Comparison of ENCODE assay signal across 14 mouse cellular contexts in genomic region chr14:30907814-30908265, GRCm38 (mm10). TPM values are rescaled to one million over a fixed set of nuclear protein-coding genes. Genes with fewer than 3 reads are reported as not detected.
DNase-seq lines count a peak whose midpoint lies in the region; ATAC-seq and TF ChIP-seq lines count a peak whose summit lies in the region.
"Had no signal": no experiment of that assay in that cellular context is flagged by ENCODE, and none has a peak within 500 bp of the region (broad histone marks: within the 10 kb centered on the region; RNA-seq: fewer than 3 reads in every experiment).

No protein-coding gene starts in this region.

- peak; percentile 34; the same call in 1 of the 2 replicates for ATAC-seq in G1E (ENCODE audit: extremely low read depth, insufficient number of reproducible peaks, low FRiP score, poor library complexity, severe bottlenecking)
- peak; percentile 62 for ATAC-seq in intestine, embryonic 16.5 days
- ATAC-seq in hindbrain, embryonic 14.5 days (ENCODE audit: low FRiP score): no peak

- no peak overlapping the region for H3K4me2 ChIP-seq in intestine, embryonic 16.5 days (ENCODE audit: low read depth, low read length)
- H3K4me2 ChIP-seq in hindbrain, embryonic 14.5 days (replicated peaks): no peak overlapping the region
- H3K4me2 ChIP-seq: limb, embryonic 12.5 days had no signal

- no peaks in the 10 kb centered on the region for H3K9me3 ChIP-seq in G1E (replicated peaks)
- no peaks in the 10 kb centered on the region for H3K9me3 ChIP-seq in intestine, embryonic 16.5 days (ENCODE audit: control insufficient read depth, low read length)
- H3K9me3 ChIP-seq in hindbrain, embryonic 14.5 days (ENCODE audit: control insufficient read depth, low read length): no peaks in the 10 kb centered on the region
- H3K9me3 ChIP-seq: limb, embryonic 12.5 days had no signal

- no peaks in the 10 kb centered on the region for H3K36me3 ChIP-seq in G1E (replicated peaks)
- no peaks in the 10 kb centered on the region for H3K36me3 ChIP-seq in intestine, embryonic 16.5 days (ENCODE audit: control insufficient read depth, insufficient read depth, low read length)
- H3K36me3 ChIP-seq in hindbrain, embryonic 14.5 days (replicated peaks; ENCODE audit: control insufficient read depth, insufficient read depth): no peaks in the 10 kb centered on the region
- H3K36me3 ChIP-seq: limb, embryonic 12.5 days had no signal

- H3K27me3 ChIP-seq in G1E (ENCODE audit: insufficient read depth, low read length): peaks cover 31% of the 10 kb centered on the region
- no peaks in the 10 kb centered on the region for H3K27me3 ChIP-seq in intestine, embryonic 16.5 days (replicated peaks; ENCODE audit: control insufficient read depth, insufficient read depth, low read length)
- no peaks in the 10 kb centered on the region for H3K27me3 ChIP-seq in hindbrain, embryonic 14.5 days (ENCODE audit: control insufficient read depth, insufficient read depth, low read length)
- H3K27me3 ChIP-seq: limb, embryonic 12.5 days had no signal

- H3K27ac ChIP-seq in intestine, embryonic 16.5 days (ENCODE audit: low read length): no peak overlapping the region
- H3K27ac ChIP-seq in hindbrain, embryonic 14.5 days: no peak overlapping the region
- H3K27ac ChIP-seq: limb, embryonic 12.5 days had no signal

- no peak overlapping the region for H3K9ac ChIP-seq in intestine, embryonic 16.5 days (ENCODE audit: low read depth, low read length)
- H3K9ac ChIP-seq in hindbrain, embryonic 14.5 days: no peak overlapping the region
- H3K9ac ChIP-seq: limb, embryonic 12.5 days had no signal

- H3K4me3 ChIP-seq in G1E (ENCODE audit: low read depth, low read length): no peak overlapping the region
- H3K4me3 ChIP-seq in intestine, embryonic 16.5 days (ENCODE audit: low read length): no peak overlapping the region
- H3K4me3 ChIP-seq in hindbrain, embryonic 14.5 days (replicated peaks; ENCODE audit: low read length): no peak overlapping the region
- H3K4me3 ChIP-seq: limb, embryonic 12.5 days had no signal

- DNase-seq in 416B (ENCODE audit: low read depth) (peak; percentile 72), G1E (ENCODE audit: low spot score) (peak; percentile 34)
- DNase-seq in lung, postnatal 36 days: peak; percentile 90
- no peak for DNase-seq in right cerebral cortex, postnatal 4 days
- DNase-seq in right cerebral cortex, postnatal 25 days: no peak
- DNase-seq in urinary bladder, postnatal 25 days (ENCODE audit: low spot score): no peak
- no peak for DNase-seq in hindbrain, embryonic 14.5 days (ENCODE audit: low spot score)
- DNase-seq: embryo, embryonic 11 days; heart, postnatal 4 days; kidney, postnatal 25 days; right cerebral cortex, adult 18-20 months; thymus, postnatal 4 days had no signal

- 47% methylated on average over 3 of the region's 3 CpGs for WGBS in intestine, embryonic 16.5 days
- WGBS in hindbrain, embryonic 14.5 days: 95% methylated on average over 3 of the region's 3 CpGs

- no peak for TF ChIP-seq CTCF in G1E (IDR thresholded peaks at IDR 0.05; ENCODE audit: low read depth, low read length)

- peaks cover 8% of the 10 kb centered on the region for H3K4me1 ChIP-seq in G1E (ENCODE audit: insufficient read depth, low read depth, low read length)
- no peaks in the 10 kb centered on the region for H3K4me1 ChIP-seq in intestine, embryonic 16.5 days (ENCODE audit: control insufficient read depth, insufficient read depth, low read length)
- no peaks in the 10 kb centered on the region for H3K4me1 ChIP-seq in hindbrain, embryonic 14.5 days (replicated peaks; ENCODE audit: control insufficient read depth, insufficient read depth, low read length)
- H3K4me1 ChIP-seq: limb, embryonic 12.5 days had no signal

RNA-seq across cellular contexts. Expression of gene Itih3, which starts 15.7 kb away (rescaled TPM):
- total RNA-seq in G1E (2014; fragmentation: Nextera tagmentation) (not detected in 2 replicates), G1E (2017) (not detected in 2 replicates)
- polyA plus RNA-seq in G1E (2012): not detected in 2 replicates
- 3.6 and 8.1 TPM in 2 replicates for polyA plus RNA-seq in intestine, embryonic 16.5 days (2015; fragmentation: Nextera tagmentation; extraction: Ambion mirVana)
- 2.5 and 3.1 TPM in 2 replicates for polyA plus RNA-seq in hindbrain, embryonic 14.5 days (2014; fragmentation: Nextera tagmentation; extraction: Ambion mirVana)
- polyA plus RNA-seq: limb, embryonic 12.5 days had no signal

RNA-seq across cellular contexts. Expression of gene Itih4, which starts 21.6 kb away (rescaled TPM):
- total RNA-seq in G1E (2014; fragmentation: Nextera tagmentation) (not detected in 2 replicates), G1E (2017) (0.11 TPM in 1 of 2 replicates, not detected in the other)
- not detected in 2 replicates for polyA plus RNA-seq in G1E (2012)
- 1.0 and 3.1 TPM in 2 replicates for polyA plus RNA-seq in intestine, embryonic 16.5 days (2015; fragmentation: Nextera tagmentation; extraction: Ambion mirVana)
- polyA plus RNA-seq in hindbrain, embryonic 14.5 days (2014; fragmentation: Nextera tagmentation; extraction: Ambion mirVana): not detected in 2 replicates

RNA-seq across cellular contexts. Expression of gene Mustn1, which starts 28.8 kb away (rescaled TPM):
- total RNA-seq in G1E (2014; fragmentation: Nextera tagmentation): 1.2 TPM in 1 of 2 replicates, not detected in the other
- total RNA-seq in G1E (2017): 0.38 and 0.64 TPM in 2 replicates
- 0.06 and 0.20 TPM in 2 replicates for polyA plus RNA-seq in G1E (2012)
- polyA plus RNA-seq in intestine, embryonic 16.5 days (2015; fragmentation: Nextera tagmentation; extraction: Ambion mirVana): 8.8 and 10.6 TPM in 2 replicates
- polyA plus RNA-seq in hindbrain, embryonic 14.5 days (2014; fragmentation: Nextera tagmentation; extraction: Ambion mirVana): 0.67 and 1.5 TPM in 2 replicates

RNA-seq across cellular contexts. Expression of gene Itih1, which starts 35.2 kb away (rescaled TPM):
- total RNA-seq in G1E (2014; fragmentation: Nextera tagmentation) (not detected in 2 replicates), G1E (2017) (not detected in 2 replicates)
- polyA plus RNA-seq in G1E (2012): not detected in 2 replicates
- polyA plus RNA-seq in intestine, embryonic 16.5 days (2015; fragmentation: Nextera tagmentation; extraction: Ambion mirVana): 0.51 and 1.1 TPM in 2 replicates
- polyA plus RNA-seq in hindbrain, embryonic 14.5 days (2014; fragmentation: Nextera tagmentation; extraction: Ambion mirVana): not detected in 2 replicates
- total RNA-seq: heart, postnatal 4 days had no signal

RNA-seq across cellular contexts. Expression of gene Nek4, which starts 43.3 kb away (rescaled TPM):
- total RNA-seq in G1E (2014; fragmentation: Nextera tagmentation): 21.9 and 23.0 TPM in 2 replicates
- total RNA-seq in G1E (2017): 13.6 and 14.6 TPM in 2 replicates
- 6.3 and 7.3 TPM in 2 replicates for polyA plus RNA-seq in G1E (2012)
- polyA plus RNA-seq in intestine, embryonic 16.5 days (2015; fragmentation: Nextera tagmentation; extraction: Ambion mirVana): 8.4 TPM in 2 replicates
- 13.4 and 14.1 TPM in 2 replicates for polyA plus RNA-seq in hindbrain, embryonic 14.5 days (2014; fragmentation: Nextera tagmentation; extraction: Ambion mirVana)

Comparison
In these comparisons a context has a peak if more than half of its experiments do, and no peak if none do; other contexts are left out.
1. DNase-seq: peak in 416B (single experiment), G1E (single experiment) and lung, postnatal 36 days (single experiment); none in right cerebral cortex, postnatal 4 days (single experiment), right cerebral cortex, postnatal 25 days (single experiment), urinary bladder, postnatal 25 days (single experiment) and hindbrain, embryonic 14.5 days (single experiment).